Mouse (Mus musculus): ENCODE measurements around the gene 4921539E11Rik. TPM values are rescaled to one million over a fixed set of nuclear protein-coding genes. Genes with fewer than 3 reads are reported as not detected.

4921539E11Rik gene
- polyA plus RNA-seq, 1 experiment from 2014 or later: not detected

GRCm38 (mm10) chr4:103221789-103222188 lies 68.9 kb downstream of the 4921539E11Rik start:
- Histone ChIP-seq H3K27me3 (replicated peaks; ENCODE audit: control insufficient read depth, insufficient read depth, low read length) (no peaks in the 10 kb centered on the region), H3K4me2 (replicated peaks; ENCODE audit: low read depth) (no peak overlapping the region), H3K4me3 (ENCODE audit: low read depth, low read length) (no peak overlapping the region), H3K27ac (ENCODE audit: low read depth, low read length) (no peak overlapping the region), H3K9ac (ENCODE audit: low read depth, low read length) (no peak overlapping the region), H3K4me1 (replicated peaks; ENCODE audit: control insufficient read depth, insufficient read depth, low read length) (no peaks in the 10 kb centered on the region), H3K9me3 (ENCODE audit: control insufficient read depth) (no peaks in the 10 kb centered on the region), H3K36me3 (ENCODE audit: control insufficient read depth, insufficient read depth) (no peaks in the 10 kb centered on the region)
- TF ChIP-seq CTCF (IDR thresholded peaks at IDR 0.05; ENCODE audit: low read depth): no peak
- no peak for ATAC-seq
- WGBS: 79% methylated on average over 6 of the region's 6 CpGs

GRCm38 (mm10) chr4:103219011-103219410 lies 71.7 kb downstream of the 4921539E11Rik start:
- no peaks in the 10 kb centered on the region for H3K27me3 ChIP-seq (replicated peaks; ENCODE audit: control insufficient read depth, insufficient read depth, low read length)
- no peak for TF ChIP-seq CTCF (IDR thresholded peaks at IDR 0.05; ENCODE audit: low read depth)
- H3K4me2 ChIP-seq (replicated peaks; ENCODE audit: low read depth): no peak overlapping the region
- H3K9ac ChIP-seq (ENCODE audit: low read depth, low read length): no peak overlapping the region
- 84% methylated on average over 5 of the region's 5 CpGs for WGBS
- H3K36me3 ChIP-seq (ENCODE audit: control insufficient read depth, insufficient read depth): no peaks in the 10 kb centered on the region
- ATAC-seq: no peak
- H3K4me1 ChIP-seq (replicated peaks; ENCODE audit: control insufficient read depth, insufficient read depth, low read length): no peaks in the 10 kb centered on the region
- H3K4me3 ChIP-seq (ENCODE audit: low read depth, low read length): no peak overlapping the region
- H3K9me3 ChIP-seq (ENCODE audit: control insufficient read depth): no peaks in the 10 kb centered on the region
- H3K27ac ChIP-seq (ENCODE audit: low read depth, low read length): no peak overlapping the region

- ATAC-seq: no peak
- H3K27me3 ChIP-seq (replicated peaks; ENCODE audit: control insufficient read depth, insufficient read depth, low read length): no peaks in the 10 kb centered on the region
- H3K4me1 ChIP-seq (replicated peaks; ENCODE audit: control insufficient read depth, insufficient read depth, low read length): no peaks in the 10 kb centered on the region
- no peaks in the 10 kb centered on the region for H3K36me3 ChIP-seq (ENCODE audit: control insufficient read depth, insufficient read depth)
- TF ChIP-seq CTCF (IDR thresholded peaks at IDR 0.05; ENCODE audit: low read depth): no peak
- H3K4me3 ChIP-seq (ENCODE audit: low read depth, low read length): no peak overlapping the region
- no peak overlapping the region for H3K9ac ChIP-seq (ENCODE audit: low read depth, low read length)
- no peak overlapping the region for H3K4me2 ChIP-seq (replicated peaks; ENCODE audit: low read depth)
- H3K9me3 ChIP-seq (ENCODE audit: control insufficient read depth): no peaks in the 10 kb centered on the region
- no peak overlapping the region for H3K27ac ChIP-seq (ENCODE audit: low read depth, low read length)
- WGBS: 55% methylated on average over 6 of the region's 6 CpGs
Measured at GRCm38 (mm10) chr4:103216046-103216445, 74.6 kb downstream of the 4921539E11Rik start.

- no peaks in the 10 kb centered on the region for H3K4me1 ChIP-seq (replicated peaks; ENCODE audit: control insufficient read depth, insufficient read depth, low read length)
- TF ChIP-seq CTCF (IDR thresholded peaks at IDR 0.05; ENCODE audit: low read depth): peak; percentile 52
- peak within 1 kb of the TSS; percentile 97 for H3K9ac ChIP-seq (ENCODE audit: low read depth, low read length)
- WGBS: 2% methylated on average over 60 of the region's 70 CpGs
- no peaks in the 10 kb centered on the region for H3K9me3 ChIP-seq (ENCODE audit: control insufficient read depth)
- no peaks in the 10 kb centered on the region for H3K27me3 ChIP-seq (replicated peaks; ENCODE audit: control insufficient read depth, insufficient read depth, low read length)
- ATAC-seq: peak; percentile 95
- H3K36me3 ChIP-seq (ENCODE audit: control insufficient read depth, insufficient read depth): peaks cover under 1% of the 10 kb centered on the region; the same call in 1 of the 2 replicates
- peak within 1 kb of the TSS; percentile 93 for H3K4me2 ChIP-seq (replicated peaks; ENCODE audit: low read depth)
- peak within 1 kb of the TSS; percentile 98 for H3K4me3 ChIP-seq (ENCODE audit: low read depth, low read length)
- H3K27ac ChIP-seq (ENCODE audit: low read depth, low read length): peak within 1 kb of the TSS; percentile 96
Measured at GRCm38 (mm10) chr4:103214925-103215820, 75.5 kb downstream of the 4921539E11Rik start, which contains the start of gene Slc35d1. Gene Slc35d1 (minus strand): TSS chr4:103215164.

- no peak for TF ChIP-seq CTCF (IDR thresholded peaks at IDR 0.05; ENCODE audit: low read depth)
- ATAC-seq: peak; percentile 53; the same call in 1 of the 2 replicates
- 0% methylated on average over 48 of the region's 48 CpGs for WGBS
- peak overlapping the region; percentile 98 for H3K4me3 ChIP-seq (ENCODE audit: low read depth, low read length)
- H3K27me3 ChIP-seq (replicated peaks; ENCODE audit: control insufficient read depth, insufficient read depth, low read length): no peaks in the 10 kb centered on the region
- peak overlapping the region; percentile 93 for H3K4me2 ChIP-seq (replicated peaks; ENCODE audit: low read depth)
- peak overlapping the region; percentile 96 for H3K27ac ChIP-seq (ENCODE audit: low read depth, low read length)
- peak overlapping the region; percentile 97 for H3K9ac ChIP-seq (ENCODE audit: low read depth, low read length)
- H3K36me3 ChIP-seq (ENCODE audit: control insufficient read depth, insufficient read depth): peaks cover 7% of the 10 kb centered on the region
- H3K4me1 ChIP-seq (replicated peaks; ENCODE audit: control insufficient read depth, insufficient read depth, low read length): no peaks in the 10 kb centered on the region
- no peaks in the 10 kb centered on the region for H3K9me3 ChIP-seq (ENCODE audit: control insufficient read depth)
Measured at GRCm38 (mm10) chr4:103214498-103214924, 76.2 kb downstream of the 4921539E11Rik start.

GRCm38 (mm10) chr4:103213859-103214497 lies 76.7 kb downstream of the 4921539E11Rik start:
- Histone ChIP-seq H3K9me3 (ENCODE audit: control insufficient read depth) (no peaks in the 10 kb centered on the region), H3K36me3 (ENCODE audit: control insufficient read depth, insufficient read depth) (peaks cover 12% of the 10 kb centered on the region), H3K4me1 (replicated peaks; ENCODE audit: control insufficient read depth, insufficient read depth, low read length) (no peaks in the 10 kb centered on the region), H3K27ac (ENCODE audit: low read depth, low read length) (peak overlapping the region; percentile 96), H3K27me3 (replicated peaks; ENCODE audit: control insufficient read depth, insufficient read depth, low read length) (no peaks in the 10 kb centered on the region), H3K4me3 (ENCODE audit: low read depth, low read length) (peak overlapping the region; percentile 98), H3K9ac (ENCODE audit: low read depth, low read length) (peak overlapping the region; percentile 97), H3K4me2 (replicated peaks; ENCODE audit: low read depth) (peak overlapping the region; percentile 93)
- no peak for TF ChIP-seq CTCF (IDR thresholded peaks at IDR 0.05; ENCODE audit: low read depth)
- 2% methylated on average over 30 of the region's 30 CpGs for WGBS
- no peak for ATAC-seq
